19 mouse cellular contexts compared by ENCODE assay signal in genomic region chr1:84056884-84057630, GRCm38 (mm10).
DNase-seq lines count a peak whose midpoint lies in the region; ATAC-seq lines count a peak whose summit lies in the region.
"Had no signal": no experiment of that assay in that cellular context is flagged by ENCODE, and none has a peak within 500 bp of the region (broad histone marks: within the 10 kb centered on the region; RNA-seq: fewer than 3 reads in every experiment).

No protein-coding gene starts in this region.

- no peaks in the 10 kb centered on the region for H3K9me3 ChIP-seq in hindbrain, embryonic 11.5 days (ENCODE audit: control insufficient read depth, low read length)
- H3K9me3 ChIP-seq in hindbrain, embryonic 16.5 days (ENCODE audit: control insufficient read depth, low read length) = no peaks in the 10 kb centered on the region
- H3K9me3 ChIP-seq in neural tube, embryonic 14.5 days (ENCODE audit: control insufficient read depth, low read length) = no peaks in the 10 kb centered on the region
- no peaks in the 10 kb centered on the region for H3K9me3 ChIP-seq in neural tube, embryonic 15.5 days (replicated peaks)
- H3K9me3 ChIP-seq: embryonic facial prominence, embryonic 15.5 days; heart, embryonic 15.5 days; limb, embryonic 13.5 days had no signal

- no peak for DNase-seq in cerebellum, adult 8-10 months
- DNase-seq in hindbrain, embryonic 11.5 days (ENCODE audit: low spot score) = no peak
- peak; percentile 20 for DNase-seq in retina, postnatal 1 day
- DNase-seq: heart, adult 18-20 months; lung, postnatal 10 days; right cerebral cortex, postnatal 25 days had no signal

- H3K36me3 ChIP-seq in hindbrain, embryonic 11.5 days (ENCODE audit: control insufficient read depth, insufficient read depth, low read length) = no peaks in the 10 kb centered on the region
- no peaks in the 10 kb centered on the region for H3K36me3 ChIP-seq in hindbrain, embryonic 16.5 days (ENCODE audit: control insufficient read depth, insufficient read depth, low read length)
- H3K36me3 ChIP-seq in neural tube, embryonic 14.5 days (ENCODE audit: control insufficient read depth, insufficient read depth, low read length) = no peaks in the 10 kb centered on the region
- H3K36me3 ChIP-seq in neural tube, embryonic 15.5 days = no peaks in the 10 kb centered on the region
- H3K36me3 ChIP-seq: embryonic facial prominence, embryonic 15.5 days; G1E; heart, embryonic 15.5 days; limb, embryonic 13.5 days had no signal

- no peak overlapping the region for H3K4me3 ChIP-seq in hindbrain, embryonic 11.5 days (ENCODE audit: low read depth, low read length)
- H3K4me3 ChIP-seq in hindbrain, embryonic 16.5 days (ENCODE audit: low read length) = no peak overlapping the region
- H3K4me3 ChIP-seq in neural tube, embryonic 14.5 days (ENCODE audit: low read depth, low read length) = no peak overlapping the region
- H3K4me3 ChIP-seq in neural tube, embryonic 15.5 days (replicated peaks) = no peak overlapping the region
- H3K4me3 ChIP-seq: embryonic facial prominence, embryonic 15.5 days; heart, embryonic 15.5 days; left cerebral cortex, adult 2 months; limb, embryonic 13.5 days; megakaryocyte, embryonic 14.5 days had no signal

- ATAC-seq in cerebellum, adult (ENCODE audit: insufficient number of reproducible peaks, low FRiP score, low TSS enrichment) = peak; percentile 54
- 0 out of 2 replicates have a peak, but pooled peaks have one; percentile 45 for ATAC-seq in hindbrain, embryonic 11.5 days (ENCODE audit: low FRiP score)
- no peak for ATAC-seq in hindbrain, embryonic 16.5 days
- no peak for ATAC-seq in neural tube, embryonic 14.5 days (ENCODE audit: low read depth)
- no peak for ATAC-seq in neural tube, embryonic 15.5 days (ENCODE audit: low FRiP score)
- ATAC-seq in monocyte, adult 5-6 weeks (replicated peaks; ENCODE audit: insufficient number of reproducible peaks, low FRiP score, low TSS enrichment, poor library complexity, severe bottlenecking) = no peak
- ATAC-seq: CD4-positive, CD25-positive, alpha-beta regulatory T cell, adult 4 months; intestine, postnatal 0 days had no signal

- H3K9ac ChIP-seq in hindbrain, embryonic 11.5 days (ENCODE audit: low read depth, low read length) = no peak overlapping the region
- no peak overlapping the region for H3K9ac ChIP-seq in hindbrain, embryonic 16.5 days (ENCODE audit: low read depth, low read length)
- no peak overlapping the region for H3K9ac ChIP-seq in neural tube, embryonic 14.5 days (replicated peaks; ENCODE audit: low read depth, low read length)
- no peak overlapping the region for H3K9ac ChIP-seq in neural tube, embryonic 15.5 days (replicated peaks)
- H3K9ac ChIP-seq: embryonic facial prominence, embryonic 15.5 days; heart, embryonic 15.5 days; limb, embryonic 13.5 days had no signal

- H3K4me2 ChIP-seq in hindbrain, embryonic 11.5 days (replicated peaks; ENCODE audit: low read depth, low read length) = no peak overlapping the region
- H3K4me2 ChIP-seq in hindbrain, embryonic 16.5 days (ENCODE audit: low read length) = no peak overlapping the region
- H3K4me2 ChIP-seq in neural tube, embryonic 14.5 days (ENCODE audit: low read depth, low read length) = no peak overlapping the region
- no peak overlapping the region for H3K4me2 ChIP-seq in neural tube, embryonic 15.5 days
- H3K4me2 ChIP-seq: embryonic facial prominence, embryonic 15.5 days; heart, embryonic 15.5 days; limb, embryonic 13.5 days had no signal

- H3K27ac ChIP-seq in hindbrain, embryonic 11.5 days (ENCODE audit: low read depth, low read length) = 0 out of 2 replicates have a peak overlapping the region, but pooled peaks have one; percentile 30
- H3K27ac ChIP-seq in hindbrain, embryonic 16.5 days (ENCODE audit: low read depth, low read length) = no peak overlapping the region
- 0 out of 2 replicates have a peak overlapping the region, but pooled peaks have one; percentile 18 for H3K27ac ChIP-seq in neural tube, embryonic 14.5 days (ENCODE audit: low read depth, low read length)
- H3K27ac ChIP-seq in neural tube, embryonic 15.5 days (replicated peaks) = no peak overlapping the region
- H3K27ac ChIP-seq: embryonic facial prominence, embryonic 15.5 days; heart, embryonic 15.5 days; left cerebral cortex, adult 2 months; limb, embryonic 13.5 days had no signal

- whole genome bisulfite sequencing in hindbrain, embryonic 11.5 days = 77% methylated on average over 5 of the region's 5 CpGs
- WGBS in hindbrain, embryonic 16.5 days = 59% methylated on average over 5 of the region's 5 CpGs
- 74% methylated on average over 5 of the region's 5 CpGs for WGBS in neural tube, embryonic 14.5 days
- WGBS in neural tube, embryonic 15.5 days = 69% methylated on average over 5 of the region's 5 CpGs

- no peaks in the 10 kb centered on the region for H3K27me3 ChIP-seq in hindbrain, embryonic 11.5 days (ENCODE audit: control insufficient read depth, insufficient read depth, low read length)
- H3K27me3 ChIP-seq in hindbrain, embryonic 16.5 days (replicated peaks; ENCODE audit: control insufficient read depth, insufficient read depth, low read length) = no peaks in the 10 kb centered on the region
- no peaks in the 10 kb centered on the region for H3K27me3 ChIP-seq in neural tube, embryonic 14.5 days (ENCODE audit: control insufficient read depth, insufficient read depth, low read length)
- H3K27me3 ChIP-seq in neural tube, embryonic 15.5 days (replicated peaks) = no peaks in the 10 kb centered on the region
- H3K27me3 ChIP-seq: embryonic facial prominence, embryonic 15.5 days; heart, embryonic 15.5 days; limb, embryonic 13.5 days; megakaryocyte, embryonic 14.5 days had no signal

- H3K4me1 ChIP-seq in hindbrain, embryonic 11.5 days (replicated peaks; ENCODE audit: control insufficient read depth, insufficient read depth, low read length) = no peaks in the 10 kb centered on the region
- no peaks in the 10 kb centered on the region; the same call in 1 of the 2 replicates for H3K4me1 ChIP-seq in hindbrain, embryonic 16.5 days (ENCODE audit: control insufficient read depth, insufficient read depth, low read depth, low read length)
- H3K4me1 ChIP-seq in neural tube, embryonic 14.5 days (ENCODE audit: control insufficient read depth, insufficient read depth, low read length) = peaks cover 8% of the 10 kb centered on the region; the same call in 1 of the 2 replicates
- H3K4me1 ChIP-seq in neural tube, embryonic 15.5 days = peaks cover 11% of the 10 kb centered on the region
- H3K4me1 ChIP-seq: embryonic facial prominence, embryonic 15.5 days; heart, embryonic 15.5 days; megakaryocyte, embryonic 14.5 days had no signal

Comparison
In these comparisons a context has a peak if more than half of its experiments do, and no peak if none do; other contexts are left out.
1. ATAC-seq: peak in cerebellum, adult (single experiment) and hindbrain, embryonic 11.5 days (single experiment); none in hindbrain, embryonic 16.5 days (single experiment), neural tube, embryonic 14.5 days (single experiment), neural tube, embryonic 15.5 days (single experiment) and monocyte, adult 5-6 weeks (single experiment).
2. H3K27ac ChIP-seq: peak in hindbrain, embryonic 11.5 days (single experiment) and neural tube, embryonic 14.5 days (single experiment); none in hindbrain, embryonic 16.5 days (single experiment) and neural tube, embryonic 15.5 days (single experiment).